Mouse (Mus musculus) embryo, embryonic 11 days (tissue): ENCODE results near the gene Cryba1.
"Not testable (repeated sequence)": the region's sequence is repeated elsewhere in the genome, so short reads cannot be mapped to it uniquely, and the experiment has no call there.

ENCODE experiments used
- DNase-seq: peaks from one replicate; pipeline ENCODE4 v3.0.0-alpha.2; 2015

Gene Cryba1

GRCm38 (mm10) chr11:77725183-77725582 is at the start of gene Cryba1:
Gene Cryba1, minus strand, starts transcription at chr11:77725283.
- peak; percentile 5 for DNase-seq

- no peak for DNase-seq
Measured at GRCm38 (mm10) chr11:77771879-77772713, 47.0 kb upstream of the Cryba1 start.

- no peak for DNase-seq
Measured at GRCm38 (mm10) chr11:77770346-77770745, 45.3 kb upstream of the Cryba1 start.

GRCm38 (mm10) chr11:77769496-77769895 is 44.4 kb upstream of the Cryba1 start:
- DNase-seq = no peak

- peak; percentile 71 for DNase-seq
Measured at GRCm38 (mm10) chr11:77766351-77767001, 41.4 kb upstream of the Cryba1 start.

GRCm38 (mm10) chr11:77765459-77765777 is 40.3 kb upstream of the Cryba1 start:
- DNase-seq = no peak

- DNase-seq = no peak
Measured at GRCm38 (mm10) chr11:77764694-77765458, 39.8 kb upstream of the Cryba1 start.

- DNase-seq = peak; percentile 83
Measured at GRCm38 (mm10) chr11:77763673-77764340, 38.7 kb upstream of the Cryba1 start.

GRCm38 (mm10) chr11:77762783-77763672 is 37.9 kb upstream of the Cryba1 start, which contains the start of gene Myo18a:
Gene Myo18a, plus strand, starts transcription at chr11:77763246.
- peak; percentile 93 for DNase-seq

GRCm38 (mm10) chr11:77760031-77760430 is 34.9 kb upstream of the Cryba1 start:
- DNase-seq = no peak

- DNase-seq = no peak
Measured at GRCm38 (mm10) chr11:77753469-77753868, 28.4 kb upstream of the Cryba1 start.

GRCm38 (mm10) chr11:77752525-77752924 is 27.4 kb upstream of the Cryba1 start:
- DNase-seq = no peak

GRCm38 (mm10) chr11:77748996-77749395 is 23.9 kb upstream of the Cryba1 start:
- DNase-seq = no peak

- DNase-seq = not testable (repeated sequence)
Measured at GRCm38 (mm10) chr11:77747103-77747502, 22.0 kb upstream of the Cryba1 start.

GRCm38 (mm10) chr11:77746652-77747051 is 21.6 kb upstream of the Cryba1 start:
- DNase-seq = no peak

GRCm38 (mm10) chr11:77743966-77744365 is 18.9 kb upstream of the Cryba1 start:
- DNase-seq = no peak

GRCm38 (mm10) chr11:77738555-77738954 is 13.5 kb upstream of the Cryba1 start:
- DNase-seq = no peak

GRCm38 (mm10) chr11:77737289-77737688 is 12.2 kb upstream of the Cryba1 start:
- DNase-seq = peak; percentile 88

GRCm38 (mm10) chr11:77728587-77728986 is 3.5 kb upstream of the Cryba1 start:
- DNase-seq = no peak

GRCm38 (mm10) chr11:77724766-77725165 is 317 bp downstream of the Cryba1 start:
- DNase-seq = no peak

GRCm38 (mm10) chr11:77721389-77721788 is 3.7 kb downstream of the Cryba1 start:
- DNase-seq = no peak

GRCm38 (mm10) chr11:77719055-77719454 is 6.0 kb downstream of the Cryba1 start:
- no peak for DNase-seq
